Mouse (Mus musculus) liver, adult 2 months (tissue): Measurements from ENCODE around the gene Tcam1.

ENCODE experiments used
- CTCF ChIP-seq: fragments of 200-500 bp; IDR thresholded peaks from 2 replicates; pipeline ENCODE4 v1.5.1; 2011; ENCODE audit warnings: low read depth, low read length, control low read depth
- POLR2A ChIP-seq: fragments of 200-500 bp; IDR thresholded peaks from 2 replicates; pipeline ENCODE4 v1.6.1; 2011; ENCODE audit warnings: low read length, control low read depth; ENCODE audit not compliant: insufficient read depth; ENCODE audit errors: extremely low read depth

DNA sequence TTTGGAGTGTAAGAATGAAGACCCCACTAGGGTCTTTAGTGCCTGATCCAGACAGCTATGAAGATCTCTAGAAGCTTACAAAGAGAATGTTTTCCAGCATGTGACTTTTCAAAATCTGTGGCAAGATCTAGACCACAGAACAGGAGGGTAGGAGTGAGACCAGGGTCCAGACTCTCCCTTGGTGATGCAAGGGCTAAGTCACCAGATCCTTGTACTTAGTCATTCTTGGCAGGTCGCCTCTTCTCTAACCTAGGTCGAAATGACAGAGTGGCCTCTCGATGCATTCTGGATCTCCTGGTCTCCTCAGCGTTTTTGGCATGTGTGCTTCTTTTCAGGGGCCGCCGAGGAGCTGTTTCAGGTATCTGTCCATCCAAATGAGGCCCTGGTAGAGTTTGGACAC, 6.0 kb downstream of the Tcam1 start:
- TF ChIP-seq POLR2A (no peak), CTCF (no peak)
